Mouse (Mus musculus): Measurements from ENCODE around the gene Dennd1b. TPM values are rescaled to one million over a fixed set of nuclear protein-coding genes. Genes with fewer than 3 reads are reported as not detected.

Gene Dennd1b
- total and polyA plus RNA-seq, 2 experiments from 2014 or later = 11.1 to 39.6 TPM

- H3K4me3 ChIP-seq (ENCODE audit: low read depth, low read length) = no peak overlapping the region
- 87% methylated on average over 6 of the region's 6 CpGs for WGBS
- H3K27me3 ChIP-seq (ENCODE audit: control insufficient read depth, insufficient read depth, low read length) = no peaks in the 10 kb centered on the region
- DNase-seq (ENCODE audit: low spot score) = no peak
- no peaks in the 10 kb centered on the region for H3K9me3 ChIP-seq (replicated peaks; ENCODE audit: control insufficient read depth, low read length)
- no peaks in the 10 kb centered on the region for H3K36me3 ChIP-seq (replicated peaks; ENCODE audit: control insufficient read depth, insufficient read depth, low read length)
- H3K9ac ChIP-seq (replicated peaks; ENCODE audit: low read depth, low read length) = no peak overlapping the region
- TF ChIP-seq EP300 (IDR thresholded peaks at IDR 0.05; ENCODE audit: low read depth) = no peak
- no peak for TF ChIP-seq CTCF (IDR thresholded peaks at IDR 0.05; ENCODE audit: low read depth)
- no peak overlapping the region for H3K4me2 ChIP-seq (ENCODE audit: low read depth, low read length)
- no peak for ATAC-seq (ENCODE audit: insufficient read depth, low read depth)
- H3K4me1 ChIP-seq (ENCODE audit: control insufficient read depth, insufficient read depth) = 0 out of 2 replicates have a peak, but pooled peaks cover 12% of the 10 kb centered on the region
- H3K27ac ChIP-seq (ENCODE audit: low read depth) = no peak overlapping the region
These were observed 32.6 kb downstream of the Dennd1b start for GRCm38 (mm10) chr1:138995621-138996380.

GRCm38 (mm10) chr1:138996663-138997062 lies 33.4 kb downstream of the Dennd1b start:
- WGBS = 89% methylated on average over 2 of the region's 2 CpGs

GRCm38 (mm10) chr1:139000675-139001379 lies 37.6 kb downstream of the Dennd1b start:
- no peak for TF ChIP-seq EP300 (IDR thresholded peaks at IDR 0.05; ENCODE audit: low read depth)
- no peak for TF ChIP-seq CTCF (IDR thresholded peaks at IDR 0.05; ENCODE audit: low read depth)
- no peak for ATAC-seq (ENCODE audit: insufficient read depth, low read depth)
- H3K4me2 ChIP-seq (ENCODE audit: low read depth, low read length) = no peak overlapping the region
- H3K9ac ChIP-seq (replicated peaks; ENCODE audit: low read depth, low read length) = no peak overlapping the region
- 72% methylated on average over 9 of the region's 9 CpGs for WGBS
- H3K36me3 ChIP-seq (replicated peaks; ENCODE audit: control insufficient read depth, insufficient read depth, low read length) = no peaks in the 10 kb centered on the region
- H3K27ac ChIP-seq (ENCODE audit: low read depth) = no peak overlapping the region
- DNase-seq (ENCODE audit: low spot score) = no peak
- no peak overlapping the region for H3K4me3 ChIP-seq (ENCODE audit: low read depth, low read length)
- H3K9me3 ChIP-seq (replicated peaks; ENCODE audit: control insufficient read depth, low read length) = no peaks in the 10 kb centered on the region
- H3K27me3 ChIP-seq (ENCODE audit: control insufficient read depth, insufficient read depth, low read length) = no peaks in the 10 kb centered on the region
- no peaks in the 10 kb centered on the region for H3K4me1 ChIP-seq (ENCODE audit: control insufficient read depth, insufficient read depth)

More at GRCm38 (mm10) chr1:138996663-138997062, 33.4 kb downstream of the Dennd1b start:
- 0 out of 2 replicates have a peak, but pooled peaks cover 12% of the 10 kb centered on the region for H3K4me1 ChIP-seq (ENCODE audit: control insufficient read depth, insufficient read depth)
- H3K27me3 ChIP-seq (ENCODE audit: control insufficient read depth, insufficient read depth, low read length) = no peaks in the 10 kb centered on the region
- ATAC-seq (ENCODE audit: insufficient read depth, low read depth) = no peak
- no peaks in the 10 kb centered on the region for H3K9me3 ChIP-seq (replicated peaks; ENCODE audit: control insufficient read depth, low read length)
- H3K36me3 ChIP-seq (replicated peaks; ENCODE audit: control insufficient read depth, insufficient read depth, low read length) = no peaks in the 10 kb centered on the region
- no peak overlapping the region for H3K9ac ChIP-seq (replicated peaks; ENCODE audit: low read depth, low read length)
- H3K4me3 ChIP-seq (ENCODE audit: low read depth, low read length) = no peak overlapping the region
- H3K27ac ChIP-seq (ENCODE audit: low read depth) = no peak overlapping the region
- no peak overlapping the region for H3K4me2 ChIP-seq (ENCODE audit: low read depth, low read length)
- DNase-seq (ENCODE audit: low spot score) = no peak
- TF ChIP-seq CTCF (IDR thresholded peaks at IDR 0.05; ENCODE audit: low read depth) = no peak
- TF ChIP-seq EP300 (IDR thresholded peaks at IDR 0.05; ENCODE audit: low read depth) = no peak

GRCm38 (mm10) chr1:139003503-139003902 lies 40.3 kb downstream of the Dennd1b start:
- TF ChIP-seq CTCF (IDR thresholded peaks at IDR 0.05; ENCODE audit: low read depth) = no peak
- no peak for TF ChIP-seq EP300 (IDR thresholded peaks at IDR 0.05; ENCODE audit: low read depth)
- no peak for ATAC-seq (ENCODE audit: insufficient read depth, low read depth)

GRCm38 (mm10) chr1:139006000-139006399 lies 42.8 kb downstream of the Dennd1b start:
- no peaks in the 10 kb centered on the region for H3K36me3 ChIP-seq (replicated peaks; ENCODE audit: control insufficient read depth, insufficient read depth, low read length)
- no peak for ATAC-seq (ENCODE audit: insufficient read depth, low read depth)
- no peak overlapping the region for H3K4me3 ChIP-seq (ENCODE audit: low read depth, low read length)
- 67% methylated on average over 1 of the region's 1 CpGs for WGBS
- H3K9me3 ChIP-seq (replicated peaks; ENCODE audit: control insufficient read depth, low read length) = no peaks in the 10 kb centered on the region
- no peak overlapping the region for H3K4me2 ChIP-seq (ENCODE audit: low read depth, low read length)
- no peak overlapping the region for H3K27ac ChIP-seq (ENCODE audit: low read depth)
- H3K9ac ChIP-seq (replicated peaks; ENCODE audit: low read depth, low read length) = no peak overlapping the region
- TF ChIP-seq EP300 (IDR thresholded peaks at IDR 0.05; ENCODE audit: low read depth) = no peak
- no peak for TF ChIP-seq CTCF (IDR thresholded peaks at IDR 0.05; ENCODE audit: low read depth)
- no peak for DNase-seq (ENCODE audit: low spot score)
- 0 out of 2 replicates have a peak, but pooled peaks cover 9% of the 10 kb centered on the region for H3K4me1 ChIP-seq (ENCODE audit: control insufficient read depth, insufficient read depth)
- H3K27me3 ChIP-seq (ENCODE audit: control insufficient read depth, insufficient read depth, low read length) = no peaks in the 10 kb centered on the region

More at GRCm38 (mm10) chr1:139003503-139003902, 40.3 kb downstream of the Dennd1b start:
- Histone ChIP-seq H3K27ac (ENCODE audit: low read depth) (no peak overlapping the region), H3K36me3 (replicated peaks; ENCODE audit: control insufficient read depth, insufficient read depth, low read length) (no peaks in the 10 kb centered on the region), H3K9me3 (replicated peaks; ENCODE audit: control insufficient read depth, low read length) (no peaks in the 10 kb centered on the region), H3K27me3 (ENCODE audit: control insufficient read depth, insufficient read depth, low read length) (no peaks in the 10 kb centered on the region), H3K4me1 (ENCODE audit: control insufficient read depth, insufficient read depth) (0 out of 2 replicates have a peak, but pooled peaks cover 9% of the 10 kb centered on the region), H3K4me3 (ENCODE audit: low read depth, low read length) (no peak overlapping the region), H3K4me2 (ENCODE audit: low read depth, low read length) (no peak overlapping the region), H3K9ac (replicated peaks; ENCODE audit: low read depth, low read length) (no peak overlapping the region)
- WGBS = 88% methylated on average over 2 of the region's 2 CpGs
- DNase-seq (ENCODE audit: low spot score) = no peak
